16 mouse cellular contexts compared by ENCODE assay signal in the genomic region with DNA sequence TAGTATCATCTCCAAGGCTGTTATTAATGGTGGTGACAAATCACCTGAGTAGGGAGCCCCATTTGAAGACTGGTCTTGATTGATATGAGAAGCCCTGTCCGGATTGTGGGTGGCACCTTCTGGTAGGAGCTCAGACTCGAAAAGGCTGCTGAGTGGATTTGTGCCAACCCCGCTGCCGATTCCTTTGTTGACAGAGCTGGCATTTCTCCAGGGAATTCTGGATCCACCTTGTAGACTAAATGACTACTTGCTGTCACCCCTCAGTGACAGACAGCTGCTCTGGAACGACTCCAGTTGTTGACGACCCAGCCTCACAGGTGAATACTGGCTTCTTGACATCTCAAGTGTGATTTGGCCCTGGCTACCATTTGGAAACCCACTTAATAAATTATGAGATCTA. TPM values are rescaled to one million over a fixed set of nuclear protein-coding genes. Genes with fewer than 3 reads are reported as not detected.
A peak's percentile ranks its signal among the peaks of the same experiment; 100 is the strongest.
DNase-seq lines count a peak whose midpoint lies in the region; ATAC-seq and TF ChIP-seq lines count a peak whose summit lies in the region.
"Had no signal": no experiment of that assay in that cellular context is flagged by ENCODE, and none has a peak within 500 bp of the region (broad histone marks: within the 10 kb centered on the region; RNA-seq: fewer than 3 reads in every experiment).

No protein-coding gene starts in this region.

- H3K36me3 ChIP-seq in forebrain, embryonic 13.5 days (ENCODE audit: poor library complexity, severe bottlenecking), result peaks cover 25% of the 10 kb centered on the region
- peaks cover 3% of the 10 kb centered on the region; the same call in 1 of the 2 replicates for H3K36me3 ChIP-seq in forebrain, embryonic 11.5 days (ENCODE audit: control insufficient read depth, insufficient read depth, low read length)

- H3K9ac ChIP-seq in forebrain, embryonic 13.5 days, result no peak overlapping the region
- no peak overlapping the region for H3K9ac ChIP-seq in forebrain, embryonic 11.5 days (ENCODE audit: low read length)
- H3K9ac ChIP-seq: forebrain, postnatal 0 days; heart, embryonic 13.5 days; hindbrain, embryonic 14.5 days; liver, embryonic 15.5 days had no signal

- ATAC-seq in forebrain, embryonic 13.5 days, result peak; percentile 44; the same call in 1 of the 2 replicates
- ATAC-seq in forebrain, embryonic 11.5 days (replicated peaks; ENCODE audit: low FRiP score), result no peak
- ATAC-seq: forebrain, postnatal 0 days had no signal

- DNase-seq in forebrain, embryonic 11.5 days (ENCODE audit: low spot score), result no peak
- peak; percentile 36 for DNase-seq in left cerebral cortex, postnatal 4 days
- no peak for DNase-seq in left cerebral cortex, postnatal 36 days (ENCODE audit: low spot score in 2 of 2)
- DNase-seq in brain, embryonic 14.5 days (ENCODE audit: low read depth), result peak; percentile 54
- peak; percentile 13 for DNase-seq in lung, postnatal 25 days (ENCODE audit: low spot score)
- no peak for DNase-seq in urinary bladder, adult 2 months (ENCODE audit: low spot score)
- DNase-seq in layer of hippocampus, adult 9-10 months (ENCODE audit: low spot score), result no peak
- DNase-seq: adrenal gland, postnatal 25 days; forebrain, postnatal 0 days; gastrocnemius, postnatal 25 days; kidney, adult 8-10 months; right cerebral cortex, adult 18-20 months had no signal

- no peaks in the 10 kb centered on the region for H3K27me3 ChIP-seq in forebrain, embryonic 13.5 days
- H3K27me3 ChIP-seq in forebrain, embryonic 11.5 days (ENCODE audit: control insufficient read depth, insufficient read depth, low read length), result no peaks in the 10 kb centered on the region
- H3K27me3 ChIP-seq: heart, embryonic 13.5 days; liver, embryonic 15.5 days had no signal

- intact Hi-C loops in left cerebral cortex, postnatal 4 days (cut with DNase I), result no loop called here
- intact Hi-C loops in left cerebral cortex, postnatal 36 days (cut with DNase I), result no loop called here

- no peak overlapping the region for H3K4me2 ChIP-seq in forebrain, embryonic 13.5 days
- H3K4me2 ChIP-seq in forebrain, embryonic 11.5 days (ENCODE audit: low read depth, low read length, severe bottlenecking), result no peak overlapping the region
- H3K4me2 ChIP-seq: heart, embryonic 13.5 days; hindbrain, embryonic 14.5 days; liver, embryonic 15.5 days had no signal

- 39% methylated on average over 6 of the region's 6 CpGs for WGBS in forebrain, embryonic 13.5 days
- 87% methylated on average over 6 of the region's 6 CpGs for WGBS in forebrain, embryonic 11.5 days

- TF ChIP-seq CTCF in brain, embryonic 14.5 days (IDR thresholded peaks at IDR 0.05; ENCODE audit: borderline replicate concordance, extremely low read depth, insufficient read depth, insufficient read length), result no peak

- no peak overlapping the region for H3K4me3 ChIP-seq in forebrain, embryonic 13.5 days
- no peak overlapping the region for H3K4me3 ChIP-seq in forebrain, embryonic 11.5 days (ENCODE audit: low read depth, low read length)
- H3K4me3 ChIP-seq: heart, embryonic 13.5 days; liver, embryonic 15.5 days had no signal

- no peak for TF ChIP-seq POLR2A in brain, embryonic 14.5 days (IDR thresholded peaks at IDR 0.05; ENCODE audit: borderline replicate concordance, extremely low read depth, insufficient read depth, insufficient read length, poor library complexity, severe bottlenecking)

- peaks cover 8% of the 10 kb centered on the region for H3K4me1 ChIP-seq in forebrain, embryonic 13.5 days
- H3K4me1 ChIP-seq in forebrain, embryonic 11.5 days (replicated peaks; ENCODE audit: control insufficient read depth, insufficient read depth, low read length), result no peaks in the 10 kb centered on the region
- H3K4me1 ChIP-seq: liver, embryonic 15.5 days had no signal

- H3K9me3 ChIP-seq in forebrain, embryonic 13.5 days (replicated peaks), result no peaks in the 10 kb centered on the region
- no peaks in the 10 kb centered on the region for H3K9me3 ChIP-seq in forebrain, embryonic 11.5 days (ENCODE audit: control insufficient read depth, low read length)
- H3K9me3 ChIP-seq: heart, embryonic 13.5 days; liver, embryonic 15.5 days had no signal

- H3K27ac ChIP-seq in forebrain, embryonic 13.5 days, result no peak overlapping the region
- H3K27ac ChIP-seq in forebrain, embryonic 11.5 days (ENCODE audit: low read depth, low read length), result no peak overlapping the region
- H3K27ac ChIP-seq: heart, embryonic 13.5 days; hindbrain, embryonic 14.5 days; liver, embryonic 15.5 days had no signal

RNA-seq across cellular contexts. Expression of gene Tspan13, which starts 46.9 kb away (rescaled TPM):
- polyA plus RNA-seq in forebrain, embryonic 13.5 days (2015; fragmentation: Nextera tagmentation; extraction: Ambion mirVana), result 272 and 274 TPM in 2 replicates
- 187 and 199 TPM in 2 replicates for polyA plus RNA-seq in forebrain, embryonic 11.5 days (2014; fragmentation: Nextera tagmentation; extraction: Ambion mirVana)
- 100 to 1,000 TPM; 176 to 181 TPM for total RNA-seq in left cerebral cortex, postnatal 4 days (2021)
- total RNA-seq in left cerebral cortex, postnatal 36 days (2021), result 100 to 1,000 TPM; 192 to 206 TPM
- polyA plus RNA-seq in brain, embryonic 14.5 days (2012; rRNA removed), result 247 and 280 TPM in 2 replicates
- 111 and 116 TPM in 2 replicates for polyA plus RNA-seq in urinary bladder, adult 2 months (2012; rRNA removed)

Comparison
In these comparisons a context has a peak if more than half of its experiments do, and no peak if none do; other contexts are left out.
1. DNase-seq: peak in left cerebral cortex, postnatal 4 days (single experiment), brain, embryonic 14.5 days (single experiment) and lung, postnatal 25 days (single experiment); none in forebrain, embryonic 11.5 days (single experiment), left cerebral cortex, postnatal 36 days (0 of 2), urinary bladder, adult 2 months (single experiment) and layer of hippocampus, adult 9-10 months (single experiment).